Comparison of ENCODE assay signal across 9 mouse cellular contexts in the genomic region with DNA sequence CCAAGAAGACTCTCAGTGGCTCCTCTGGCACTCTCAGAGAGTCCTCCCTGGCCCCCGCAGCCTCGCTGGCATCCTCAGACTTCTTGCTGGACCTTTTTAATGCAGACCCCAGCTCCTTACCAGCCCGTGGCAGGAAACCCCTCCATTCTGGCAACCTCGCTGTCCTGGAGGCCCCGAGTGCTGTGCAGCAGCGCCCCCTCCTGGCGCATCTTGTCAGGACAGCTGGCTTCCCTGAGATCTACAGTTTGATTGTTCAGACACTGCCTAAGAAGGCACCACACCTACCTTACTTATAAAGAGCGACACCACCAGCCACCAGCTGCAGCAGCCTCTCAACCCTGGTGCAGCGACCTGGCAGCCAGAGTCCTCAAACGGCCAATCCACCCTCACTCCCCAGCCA. TPM values are rescaled to one million over a fixed set of nuclear protein-coding genes. Genes with fewer than 3 reads are reported as not detected.
DNase-seq lines count a peak whose midpoint lies in the region; ATAC-seq and TF ChIP-seq lines count a peak whose summit lies in the region.
"Had no signal": no experiment of that assay in that cellular context is flagged by ENCODE, and none has a peak within 500 bp of the region (broad histone marks: within the 10 kb centered on the region; RNA-seq: fewer than 3 reads in every experiment).

No protein-coding gene starts in this region.

- H3K27ac ChIP-seq in gastrocnemius, adult 2 months: no peak overlapping the region
- no peak overlapping the region for H3K27ac ChIP-seq in forebrain, embryonic 14.5 days (ENCODE audit: low read depth, low read length)
- H3K27ac ChIP-seq in liver, postnatal 0 days (ENCODE audit: low read depth): no peak overlapping the region

- H3K27me3 ChIP-seq in forebrain, embryonic 14.5 days (replicated peaks; ENCODE audit: control insufficient read depth, insufficient read depth, low read length): peaks cover 20% of the 10 kb centered on the region
- peaks cover 11% of the 10 kb centered on the region; the same call in 1 of the 2 replicates for H3K27me3 ChIP-seq in liver, postnatal 0 days (ENCODE audit: insufficient read depth, low read length)

- H3K4me1 ChIP-seq in forebrain, embryonic 14.5 days (ENCODE audit: control insufficient read depth, insufficient read depth, low read length): peaks cover 13% of the 10 kb centered on the region
- no peaks in the 10 kb centered on the region; the same call in none of the 2 replicates for H3K4me1 ChIP-seq in liver, postnatal 0 days (ENCODE audit: insufficient read depth)

- H3K9me3 ChIP-seq in forebrain, embryonic 14.5 days (replicated peaks; ENCODE audit: control insufficient read depth, low read length): no peaks in the 10 kb centered on the region
- H3K9me3 ChIP-seq in liver, postnatal 0 days (ENCODE audit: low read length): no peaks in the 10 kb centered on the region

- peak; percentile 53 for DNase-seq in gastrocnemius, adult 2 months
- no peak for DNase-seq in gastrocnemius, postnatal 25 days
- peak; percentile 83 for DNase-seq in ES-CJ7 (ENCODE audit: low read depth, low spot score)
- peak; percentile 61 for DNase-seq in cerebellum, adult 11 months
- peak; percentile 72 for DNase-seq in forebrain, embryonic 14.5 days (ENCODE audit: low spot score)
- DNase-seq in kidney, postnatal 10 days: peak; percentile 81
- peak; percentile 74 for DNase-seq in liver, postnatal 0 days
- peak; percentile 76 for DNase-seq in right cerebral cortex, postnatal 14 days

- no peak for TF ChIP-seq EP300 in liver, postnatal 0 days (IDR thresholded peaks at IDR 0.05; ENCODE audit: low read depth)

- H3K4me3 ChIP-seq in gastrocnemius, adult 2 months: no peak overlapping the region
- H3K4me3 ChIP-seq in forebrain, embryonic 14.5 days (ENCODE audit: low read depth, low read length): no peak overlapping the region
- H3K4me3 ChIP-seq in liver, postnatal 0 days (ENCODE audit: low read depth, low read length): no peak overlapping the region

- WGBS in forebrain, embryonic 14.5 days: 10% methylated on average over 10 of the region's 10 CpGs
- 16% methylated on average over 10 of the region's 10 CpGs for WGBS in liver, postnatal 0 days (ENCODE audit: insufficient replicate concordance)

- peak; percentile 49; the same call in 1 of the 2 replicates for ATAC-seq in forebrain, embryonic 14.5 days
- no peak for ATAC-seq in liver, postnatal 0 days

- H3K36me3 ChIP-seq in forebrain, embryonic 14.5 days (ENCODE audit: control insufficient read depth, insufficient read depth, low read length): no peaks in the 10 kb centered on the region
- no peaks in the 10 kb centered on the region for H3K36me3 ChIP-seq in liver, postnatal 0 days (replicated peaks; ENCODE audit: insufficient read depth, low read length)

- no peak overlapping the region for H3K9ac ChIP-seq in forebrain, embryonic 14.5 days (ENCODE audit: low read length)
- no peak overlapping the region for H3K9ac ChIP-seq in liver, postnatal 0 days (replicated peaks)

- TF ChIP-seq CTCF in gastrocnemius, adult 2 months (IDR thresholded peaks at IDR 0.05): peak; percentile 69
- peak; percentile 73 for TF ChIP-seq CTCF in liver, postnatal 0 days (IDR thresholded peaks at IDR 0.05; ENCODE audit: low read depth)

- intact Hi-C loops in gastrocnemius, adult 2 months (cut with DNase I): loop anchor here (10.0 kb wide), 1 partner anchor 269 kb away; no protein-coding TSS in a partner anchor

- H3K4me2 ChIP-seq in forebrain, embryonic 14.5 days (ENCODE audit: low read length): no peak overlapping the region
- no peak overlapping the region for H3K4me2 ChIP-seq in liver, postnatal 0 days (ENCODE audit: low read depth, low read length)

RNA-seq across cellular contexts. Expression of gene Slc25a48, which starts 4.7 kb away (rescaled TPM):
- total RNA-seq in gastrocnemius, adult 2 months (2021): not detected
- not detected for total RNA-seq in gastrocnemius, postnatal 25 days (2021)
- polyA plus RNA-seq in forebrain, embryonic 14.5 days (2014; fragmentation: Nextera tagmentation; extraction: Ambion mirVana): 0.06 TPM in 2 replicates
- polyA plus RNA-seq in liver, postnatal 0 days (2015; fragmentation: Nextera tagmentation; extraction: Ambion mirVana): 1.5 and 1.6 TPM in 2 replicates

RNA-seq across cellular contexts. Expression of gene Gm3045, which starts 7.1 kb away (rescaled TPM):
- not detected for total RNA-seq in gastrocnemius, adult 2 months (2021)
- total RNA-seq in gastrocnemius, postnatal 25 days (2021): not detected
- polyA plus RNA-seq in forebrain, embryonic 14.5 days (2014; fragmentation: Nextera tagmentation; extraction: Ambion mirVana): not detected in 2 replicates
- polyA plus RNA-seq in liver, postnatal 0 days (2015; fragmentation: Nextera tagmentation; extraction: Ambion mirVana): not detected in 2 replicates
- polyA plus RNA-seq: stomach, embryonic 14.5 days had no signal

RNA-seq across cellular contexts. Expression of gene Il9, which starts 48.6 kb away (rescaled TPM):
- total RNA-seq in gastrocnemius, adult 2 months (2021): not detected
- not detected for total RNA-seq in gastrocnemius, postnatal 25 days (2021)
- not detected in 2 replicates for polyA plus RNA-seq in forebrain, embryonic 14.5 days (2014; fragmentation: Nextera tagmentation; extraction: Ambion mirVana)
- polyA plus RNA-seq in liver, postnatal 0 days (2015; fragmentation: Nextera tagmentation; extraction: Ambion mirVana): not detected in 2 replicates
- polyA plus RNA-seq: stomach, embryonic 14.5 days had no signal
